Mouse (Mus musculus) MEL-GATA-1-ER (cell line): ENCODE measurements around the gene Ncoa7.
A peak's percentile ranks its signal among the peaks of the same experiment; 100 is the strongest.

Source experiments
- DNase-seq: peaks from one replicate; pipeline ENCODE4 v3.0.0-alpha.2; 2012; ENCODE audit warnings: low read depth; ENCODE audit errors: extremely low read depth

Ncoa7 gene

DNA sequence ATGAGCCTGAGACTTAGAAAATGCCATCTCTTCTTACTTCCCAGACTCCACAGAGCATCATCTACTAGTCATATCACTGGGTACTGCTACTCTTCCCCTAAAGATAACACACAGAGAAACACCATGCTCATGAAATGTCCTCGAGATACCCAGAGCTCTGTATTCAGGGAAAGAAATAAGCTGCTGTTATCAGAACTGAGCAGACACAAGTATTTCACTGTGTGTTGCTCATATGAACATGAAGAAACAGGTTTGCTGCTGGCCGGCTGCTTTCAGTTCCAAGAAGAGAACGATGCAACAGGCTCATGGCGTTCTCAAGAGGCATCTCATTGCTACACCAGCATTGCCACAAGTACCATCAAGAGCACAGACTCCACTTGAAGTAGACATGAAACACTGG lies 53.3 kb downstream of the Ncoa7 start:
- peak; percentile 89 for DNase-seq

GRCm38 (mm10) chr10:30745238-30745974 lies 57.7 kb downstream of the Ncoa7 start:
- DNase-seq: no peak

DNA sequence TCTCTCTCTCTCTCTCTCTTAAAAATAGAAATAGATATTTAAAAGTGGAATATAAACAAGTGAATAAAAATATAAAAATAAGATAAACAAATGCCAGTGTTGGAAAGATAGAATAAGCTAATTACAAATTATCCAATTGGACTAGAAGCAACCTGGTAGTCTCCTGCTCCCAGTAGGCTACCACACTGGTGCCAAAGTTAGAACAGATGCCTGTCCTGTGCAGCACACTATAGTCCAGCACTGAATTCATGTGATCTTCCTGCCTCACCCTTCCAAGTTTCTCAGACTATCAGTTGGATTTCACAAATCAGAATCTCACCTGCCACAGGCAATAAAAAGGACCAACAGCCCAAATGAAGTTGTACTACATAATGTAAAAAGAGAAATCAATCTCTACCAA lies 59.9 kb downstream of the Ncoa7 start:
- DNase-seq: no peak

GRCm38 (mm10) chr10:30738403-30738802 lies 64.7 kb downstream of the Ncoa7 start:
- no peak for DNase-seq

GRCm38 (mm10) chr10:30737323-30737722 lies 65.8 kb downstream of the Ncoa7 start:
- no peak for DNase-seq

- DNase-seq: no peak
Observed at GRCm38 (mm10) chr10:30733148-30733785, 69.9 kb downstream of the Ncoa7 start.

DNA sequence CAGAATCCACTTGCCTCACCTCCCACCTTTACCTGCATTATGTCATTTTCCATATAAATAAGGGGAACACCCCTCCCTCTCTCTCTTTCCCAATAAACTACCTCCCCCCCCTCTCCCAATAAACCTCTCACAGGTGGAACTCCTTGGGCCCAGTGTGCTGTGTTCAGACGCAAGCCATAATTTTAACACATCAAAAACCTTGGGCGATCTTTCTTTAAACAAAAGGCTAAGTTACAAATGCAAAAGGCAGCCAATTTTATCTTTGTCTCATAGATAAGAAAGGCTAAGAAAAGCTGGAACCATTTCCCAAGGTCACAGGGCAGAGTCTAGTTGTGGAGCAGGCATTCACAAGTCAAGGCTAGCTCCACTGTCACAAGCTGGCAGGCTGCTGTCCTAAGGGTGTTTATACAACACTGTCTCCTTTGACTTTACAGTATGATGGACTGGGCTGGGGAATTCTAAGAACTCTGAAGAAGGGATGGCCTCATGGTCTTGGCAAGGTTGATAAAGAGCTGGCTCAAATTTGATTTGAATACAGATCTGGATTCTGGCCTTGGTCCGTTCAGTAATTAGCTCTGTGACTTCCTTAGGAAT lies 71.7 kb downstream of the Ncoa7 start:
- DNase-seq: no peak

GRCm38 (mm10) chr10:30730791-30731190 lies 72.3 kb downstream of the Ncoa7 start:
- DNase-seq: no peak

DNA sequence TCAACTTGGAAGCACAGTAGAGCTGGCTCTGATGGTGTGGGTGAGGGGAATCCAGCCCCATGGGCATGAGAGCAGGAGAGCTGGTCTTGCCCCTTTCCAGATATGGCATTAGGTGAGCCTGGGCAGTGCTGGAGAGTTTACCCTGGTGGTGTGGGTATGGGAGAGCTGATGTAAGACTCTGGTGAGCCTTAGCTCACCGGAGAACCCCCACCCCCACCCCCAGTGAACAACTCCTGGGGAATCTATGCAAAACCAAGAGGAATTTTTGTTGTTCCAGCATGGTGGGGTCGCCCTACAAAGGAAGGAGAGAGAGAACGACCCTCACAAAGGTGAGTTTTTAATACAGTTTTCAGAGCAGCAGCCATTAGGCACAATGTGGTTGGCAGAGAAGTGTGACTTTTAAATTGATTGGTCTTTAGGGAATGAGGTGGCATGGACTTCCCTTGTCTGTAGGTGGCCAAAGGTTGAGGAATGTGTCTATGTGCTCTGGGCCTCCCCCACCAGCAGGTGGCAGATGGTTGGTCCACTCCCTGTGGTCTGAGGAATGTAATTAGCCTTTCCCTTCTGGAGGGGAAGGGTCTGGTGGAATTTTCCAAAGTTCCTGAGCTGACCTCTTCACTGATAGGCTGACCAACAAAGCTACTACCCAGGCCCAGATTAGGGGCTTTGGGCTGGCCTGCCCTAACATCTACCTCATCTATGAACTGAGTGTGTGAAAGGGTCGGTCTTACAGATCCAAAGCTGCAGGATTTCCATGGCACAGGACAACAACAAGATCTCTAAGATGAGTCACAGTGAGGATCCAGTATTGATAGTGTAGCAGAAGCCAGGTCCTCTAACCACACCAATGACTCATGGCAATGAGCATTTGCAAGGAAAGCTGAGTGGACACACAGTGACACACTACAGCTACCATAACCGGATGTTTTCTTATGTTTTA lies 73.7 kb downstream of the Ncoa7 start:
- no peak for DNase-seq

- DNase-seq: no peak
Observed at GRCm38 (mm10) chr10:30723014-30723413, 80.1 kb downstream of the Ncoa7 start.

- no peak for DNase-seq
Observed at GRCm38 (mm10) chr10:30720556-30720955, 82.6 kb downstream of the Ncoa7 start.

DNA sequence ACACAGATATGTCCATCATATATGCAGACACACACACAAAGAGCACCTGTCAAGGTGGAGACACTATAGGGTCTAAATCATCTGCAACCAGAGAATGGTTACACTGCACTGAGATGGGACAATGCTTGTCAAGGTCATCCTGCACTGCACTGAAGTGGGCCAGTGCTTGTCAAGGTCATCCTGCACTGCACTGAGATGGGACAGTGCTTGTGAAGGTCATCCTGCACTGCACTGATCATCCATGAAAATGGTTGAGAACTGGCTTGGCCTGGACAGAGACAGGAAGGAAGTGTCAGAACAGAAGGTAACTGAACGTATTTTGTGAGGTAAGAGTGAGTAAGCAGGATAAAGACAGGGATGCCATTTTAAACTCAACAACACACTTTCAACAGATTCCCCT lies 83.2 kb downstream of the Ncoa7 start:
- DNase-seq: no peak

GRCm38 (mm10) chr10:30718703-30719340 lies 84.3 kb downstream of the Ncoa7 start:
- DNase-seq: peak; percentile 71

- no peak for DNase-seq
Observed at GRCm38 (mm10) chr10:30716171-30716570, 87.0 kb downstream of the Ncoa7 start.

- DNase-seq: no peak
Observed at GRCm38 (mm10) chr10:30712540-30712939, 90.6 kb downstream of the Ncoa7 start.

DNA sequence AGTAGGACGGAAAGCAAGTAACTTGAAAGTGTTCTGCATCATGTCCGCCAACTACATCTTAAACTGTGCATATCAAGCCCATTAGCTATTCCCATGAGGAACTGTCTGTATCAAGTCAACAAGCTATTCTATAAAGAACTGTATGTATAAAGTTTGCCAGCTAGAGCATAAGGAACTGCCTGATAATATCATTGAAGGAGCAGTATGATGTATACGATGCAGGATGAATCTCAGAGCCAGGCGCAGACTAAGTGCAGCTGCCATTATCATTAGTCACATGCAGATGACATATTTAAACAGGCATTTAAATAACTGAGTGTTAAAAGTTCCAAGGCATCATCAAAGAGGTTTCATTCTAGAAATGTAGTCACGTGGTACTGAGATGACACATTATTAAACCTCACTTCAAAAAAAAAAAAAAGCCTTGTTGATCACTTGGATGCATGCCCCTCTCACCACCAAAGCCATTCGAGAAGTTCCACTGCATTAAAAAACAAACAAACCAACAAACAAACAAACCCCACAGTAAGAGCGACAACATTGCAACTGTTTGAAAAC lies 93.2 kb downstream of the Ncoa7 start:
- no peak for DNase-seq

GRCm38 (mm10) chr10:30708039-30708438 lies 95.1 kb downstream of the Ncoa7 start:
- no peak for DNase-seq

DNA sequence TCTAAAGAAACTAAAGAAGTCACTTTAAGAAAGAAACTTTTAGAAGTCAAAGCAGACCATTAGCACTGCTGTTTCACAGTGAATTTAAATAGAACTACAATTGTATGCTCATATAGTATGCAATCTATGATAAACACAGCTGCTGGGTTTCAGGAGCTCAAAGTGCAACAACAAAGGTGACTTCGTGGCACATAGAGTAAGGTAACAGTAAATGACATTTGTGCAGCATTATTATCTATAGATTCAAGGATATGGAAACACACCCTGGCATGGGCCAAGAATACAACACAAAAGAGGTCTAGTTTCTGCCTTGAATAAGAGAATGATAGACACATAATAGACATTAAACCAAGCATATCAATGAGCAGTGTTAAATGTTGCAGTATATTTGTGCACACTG lies 100.5 kb downstream of the Ncoa7 start:
- no peak for DNase-seq

- no peak for DNase-seq
Observed at GRCm38 (mm10) chr10:30686862-30687261, 116.3 kb downstream of the Ncoa7 start.

GRCm38 (mm10) chr10:30683449-30683848 lies 119.7 kb downstream of the Ncoa7 start:
- no peak for DNase-seq

DNA sequence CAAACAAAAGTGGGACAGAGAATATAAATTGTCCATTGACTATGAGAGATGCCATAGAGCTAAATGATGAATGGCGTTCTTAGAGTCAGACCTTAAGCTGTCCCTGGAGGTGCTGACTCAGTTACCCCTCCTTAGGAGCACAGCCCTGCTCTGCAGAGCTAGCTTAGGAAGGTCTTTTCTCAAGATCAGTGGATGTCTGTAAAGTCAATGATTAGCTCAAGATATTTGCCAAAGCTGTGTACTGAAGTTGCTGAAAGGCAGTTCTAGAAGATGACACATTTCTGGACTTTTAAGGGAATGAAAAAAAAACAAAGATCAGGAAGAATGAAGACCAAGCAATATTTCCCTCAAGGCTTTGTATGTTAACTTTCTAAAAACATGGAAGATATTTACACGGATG lies 123.4 kb downstream of the Ncoa7 start:
- DNase-seq: no peak
